Mouse (Mus musculus) small intestine, adult 2 months (tissue): ENCODE results near the gene C2cd5.

ENCODE experiments used
- CTCF ChIP-seq: fragments of 200-500 bp; IDR thresholded peaks from 2 replicates; pipeline ENCODE4 v1.5.1; 2012; ENCODE audit warnings: low read depth, mild to moderate bottlenecking, control low read depth, inconsistent platforms, low read length, moderate library complexity, mixed read lengths; ENCODE audit not compliant: insufficient replicate concordance, insufficient read length; ENCODE audit errors: extremely low read depth
- POLR2A ChIP-seq: fragments of 200-500 bp; IDR thresholded peaks from 2 replicates; pipeline ENCODE4 v1.6.1; 2012; ENCODE audit warnings: low read depth, mild to moderate bottlenecking, control low read depth, inconsistent platforms, low read length, moderate library complexity

DNA sequence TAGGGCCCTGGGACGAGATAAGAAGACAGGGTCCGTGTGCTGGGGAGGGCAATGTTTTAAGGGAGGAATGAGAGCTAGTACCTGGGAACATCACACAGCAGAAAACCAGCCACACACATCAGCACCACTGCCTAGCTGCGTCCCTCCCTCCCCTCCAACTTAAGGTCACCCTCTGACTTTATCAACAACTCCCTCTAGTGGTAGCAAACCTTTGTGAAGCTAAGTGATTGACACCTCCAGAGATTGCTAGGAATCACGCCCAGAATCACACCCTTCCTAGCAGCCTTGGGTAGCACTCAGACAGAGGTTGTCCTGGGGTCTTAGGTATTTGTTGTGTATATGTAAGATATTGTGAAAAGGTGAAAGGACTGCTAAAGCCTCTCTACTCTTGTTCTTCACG, 79.3 kb downstream of the C2cd5 start:
- TF ChIP-seq CTCF (peak; percentile 20; the same call in 1 of the 2 replicates), POLR2A (no peak)
